Mouse (Mus musculus): ENCODE measurements around the gene Trib2.

Trib2 gene

GRCm38 (mm10) chr12:15813819-15814165 lies 2.9 kb downstream of the Trib2 start:
- no peak for DNase-seq (ENCODE audit: low read depth)

GRCm38 (mm10) chr12:15813133-15813818 lies 3.4 kb downstream of the Trib2 start:
- DNase-seq (ENCODE audit: low read depth): no peak

GRCm38 (mm10) chr12:15812139-15812962 lies 4.4 kb downstream of the Trib2 start:
- DNase-seq (ENCODE audit: low read depth): no peak

GRCm38 (mm10) chr12:15811682-15812081 lies 5.0 kb downstream of the Trib2 start:
- DNase-seq (ENCODE audit: low read depth): no peak

- DNase-seq (ENCODE audit: low read depth): no peak
These were observed 5.8 kb downstream of the Trib2 start for GRCm38 (mm10) chr12:15810926-15811325.

GRCm38 (mm10) chr12:15809657-15810056 lies 7.1 kb downstream of the Trib2 start:
- DNase-seq (ENCODE audit: low read depth): no peak

- no peak for DNase-seq (ENCODE audit: low read depth)
These were observed 7.5 kb downstream of the Trib2 start for GRCm38 (mm10) chr12:15809249-15809648.

- no peak for DNase-seq (ENCODE audit: low read depth)
These were observed 8.4 kb downstream of the Trib2 start for GRCm38 (mm10) chr12:15808186-15808800.

- DNase-seq (ENCODE audit: low read depth): no peak
These were observed 11.8 kb downstream of the Trib2 start for GRCm38 (mm10) chr12:15804931-15805331.

- no peak for DNase-seq (ENCODE audit: low read depth)
These were observed 12.7 kb downstream of the Trib2 start for GRCm38 (mm10) chr12:15803936-15804438.

GRCm38 (mm10) chr12:15801571-15801930 lies 15.2 kb downstream of the Trib2 start:
- DNase-seq (ENCODE audit: low read depth): no peak

GRCm38 (mm10) chr12:15800914-15801570 lies 15.7 kb downstream of the Trib2 start:
- peak; percentile 6 for DNase-seq (ENCODE audit: low read depth)

GRCm38 (mm10) chr12:15800196-15800913 lies 16.4 kb downstream of the Trib2 start:
- DNase-seq (ENCODE audit: low read depth): no peak

GRCm38 (mm10) chr12:15798019-15798418 lies 18.7 kb downstream of the Trib2 start:
- DNase-seq (ENCODE audit: low read depth): no peak

GRCm38 (mm10) chr12:15795886-15796285 lies 20.8 kb downstream of the Trib2 start:
- DNase-seq (ENCODE audit: low read depth): no peak

- DNase-seq (ENCODE audit: low read depth): no peak
These were observed 23.4 kb downstream of the Trib2 start for GRCm38 (mm10) chr12:15793336-15793735.

- DNase-seq (ENCODE audit: low read depth): no peak
These were observed 26.5 kb downstream of the Trib2 start for GRCm38 (mm10) chr12:15790181-15790580.

- DNase-seq (ENCODE audit: low read depth): no peak
These were observed 39.7 kb downstream of the Trib2 start for GRCm38 (mm10) chr12:15777047-15777446.

GRCm38 (mm10) chr12:15771686-15772085 lies 45.0 kb downstream of the Trib2 start:
- DNase-seq (ENCODE audit: low read depth): no peak

GRCm38 (mm10) chr12:15768536-15768935 lies 48.2 kb downstream of the Trib2 start:
- no peak for DNase-seq (ENCODE audit: low read depth)

GRCm38 (mm10) chr12:15765996-15766395 lies 50.7 kb downstream of the Trib2 start:
- DNase-seq (ENCODE audit: low read depth): no peak

- DNase-seq (ENCODE audit: low read depth): no peak
These were observed 51.5 kb downstream of the Trib2 start for GRCm38 (mm10) chr12:15765238-15765637.
